Mouse (Mus musculus): Measurements from ENCODE around the gene Pigt. TPM values are rescaled to one million over a fixed set of nuclear protein-coding genes. Genes with fewer than 3 reads are reported as not detected.

Pigt gene
- polyA plus RNA-seq, 1 experiment from 2014 or later, result 66.8 TPM

DNA sequence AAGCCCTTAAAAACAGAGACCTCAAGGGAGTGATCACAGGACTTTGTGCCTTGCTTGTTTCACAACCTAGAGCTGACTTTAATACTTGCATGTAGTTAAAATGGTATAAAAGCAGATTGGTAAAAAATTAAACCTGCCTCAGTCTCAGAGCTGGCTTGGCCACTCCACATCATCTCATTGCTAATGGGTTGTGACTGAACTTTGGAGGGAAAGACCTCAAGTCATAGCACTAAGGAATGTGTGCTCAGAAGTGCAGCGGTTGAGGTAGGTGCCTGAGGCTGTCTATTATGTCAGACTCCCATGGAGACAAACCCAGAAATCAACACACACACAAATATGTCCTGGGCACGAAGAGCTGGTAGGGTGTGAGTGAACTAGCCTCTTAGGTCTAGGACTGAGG lies 46.4 kb downstream of the Pigt start:
- ATAC-seq (no peak), DNase-seq (ENCODE audit: low spot score) (no peak)
- Histone ChIP-seq H3K9me3 (replicated peaks; ENCODE audit: control insufficient read depth, low read length) (no peaks in the 10 kb centered on the region), H3K4me2 (ENCODE audit: low read length) (no peak overlapping the region), H3K27me3 (replicated peaks; ENCODE audit: control insufficient read depth, insufficient read depth, low read length) (no peaks in the 10 kb centered on the region), H3K9ac (ENCODE audit: low read length) (no peak overlapping the region), H3K27ac (ENCODE audit: low read depth, low read length) (no peak overlapping the region), H3K4me3 (ENCODE audit: low read depth, low read length) (no peak overlapping the region), H3K4me1 (ENCODE audit: control insufficient read depth, insufficient read depth, low read length) (no peaks in the 10 kb centered on the region), H3K36me3 (ENCODE audit: control insufficient read depth, insufficient read depth, low read length) (no peaks in the 10 kb centered on the region)
- 73% methylated on average over 2 of the region's 2 CpGs for whole genome bisulfite sequencing

DNA sequence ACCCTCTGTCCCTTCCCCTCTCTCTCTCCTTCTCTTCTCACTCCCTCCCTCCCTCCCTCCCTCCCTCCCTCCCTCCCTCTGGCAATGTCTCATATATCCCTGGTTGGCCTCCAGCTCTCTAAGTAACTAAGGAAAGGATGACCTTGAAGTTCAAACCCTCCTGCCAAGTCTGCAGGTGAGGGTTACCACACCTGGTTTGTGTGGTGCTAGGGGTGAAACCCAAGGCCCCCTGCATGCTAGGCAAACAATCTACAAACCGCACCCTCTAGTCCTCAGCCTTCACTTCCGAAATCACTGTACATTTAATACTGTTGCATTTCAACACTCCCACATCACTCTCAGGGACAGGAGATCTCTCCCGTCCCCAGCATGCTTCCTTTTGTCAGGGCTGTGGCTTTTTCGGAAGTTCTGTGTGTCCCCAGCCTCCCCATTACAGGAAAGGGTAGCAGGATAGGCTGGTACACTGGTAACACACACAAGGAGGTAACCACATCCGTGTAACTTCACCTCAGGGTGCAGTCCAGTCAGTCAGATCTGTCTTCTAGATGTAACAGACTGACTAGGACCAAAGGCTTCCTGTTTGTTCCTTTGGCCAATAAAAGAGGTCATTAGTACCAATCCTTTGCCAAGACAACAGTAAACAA lies 47.3 kb downstream of the Pigt start:
- Histone ChIP-seq H3K27ac (ENCODE audit: low read depth, low read length) (no peak overlapping the region), H3K36me3 (ENCODE audit: control insufficient read depth, insufficient read depth, low read length) (no peaks in the 10 kb centered on the region), H3K9me3 (replicated peaks; ENCODE audit: control insufficient read depth, low read length) (no peaks in the 10 kb centered on the region), H3K27me3 (replicated peaks; ENCODE audit: control insufficient read depth, insufficient read depth, low read length) (no peaks in the 10 kb centered on the region), H3K4me3 (ENCODE audit: low read depth, low read length) (no peak overlapping the region), H3K4me2 (ENCODE audit: low read length) (no peak overlapping the region), H3K9ac (ENCODE audit: low read length) (no peak overlapping the region), H3K4me1 (ENCODE audit: control insufficient read depth, insufficient read depth, low read length) (no peaks in the 10 kb centered on the region)
- 67% methylated on average over 5 of the region's 5 CpGs for WGBS
- DNase-seq (ENCODE audit: low spot score) (no peak), ATAC-seq (no peak)

DNA sequence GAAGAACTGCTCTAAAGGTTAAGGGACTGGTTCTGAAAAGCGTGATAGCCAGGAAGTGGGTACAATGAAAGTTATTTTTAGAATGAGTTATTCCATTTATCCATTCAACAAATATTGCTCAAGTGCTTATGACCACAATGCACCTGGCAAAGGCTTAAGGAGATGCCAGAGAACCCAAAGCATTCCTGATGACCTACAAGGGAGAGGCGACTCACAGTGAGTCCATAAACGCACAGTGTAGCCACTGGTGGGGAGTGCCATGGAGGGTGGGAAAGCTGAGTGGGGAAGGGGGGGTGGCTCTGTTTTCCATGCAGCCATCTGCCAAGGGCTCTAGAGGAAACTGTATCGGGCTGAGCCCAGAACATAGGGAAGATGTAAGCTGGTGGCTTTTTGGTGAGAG lies 52.0 kb downstream of the Pigt start:
- Histone ChIP-seq H3K9ac (ENCODE audit: low read length) (no peak overlapping the region), H3K4me1 (ENCODE audit: control insufficient read depth, insufficient read depth, low read length) (no peaks in the 10 kb centered on the region), H3K9me3 (replicated peaks; ENCODE audit: control insufficient read depth, low read length) (no peaks in the 10 kb centered on the region), H3K27ac (ENCODE audit: low read depth, low read length) (no peak overlapping the region), H3K4me3 (ENCODE audit: low read depth, low read length) (no peak overlapping the region), H3K4me2 (ENCODE audit: low read length) (no peak overlapping the region), H3K27me3 (replicated peaks; ENCODE audit: control insufficient read depth, insufficient read depth, low read length) (no peaks in the 10 kb centered on the region), H3K36me3 (ENCODE audit: control insufficient read depth, insufficient read depth, low read length) (no peaks in the 10 kb centered on the region)
- ATAC-seq, result no peak
- no peak for DNase-seq (ENCODE audit: low spot score)
- 50% methylated on average over 4 of the region's 4 CpGs for WGBS

DNA sequence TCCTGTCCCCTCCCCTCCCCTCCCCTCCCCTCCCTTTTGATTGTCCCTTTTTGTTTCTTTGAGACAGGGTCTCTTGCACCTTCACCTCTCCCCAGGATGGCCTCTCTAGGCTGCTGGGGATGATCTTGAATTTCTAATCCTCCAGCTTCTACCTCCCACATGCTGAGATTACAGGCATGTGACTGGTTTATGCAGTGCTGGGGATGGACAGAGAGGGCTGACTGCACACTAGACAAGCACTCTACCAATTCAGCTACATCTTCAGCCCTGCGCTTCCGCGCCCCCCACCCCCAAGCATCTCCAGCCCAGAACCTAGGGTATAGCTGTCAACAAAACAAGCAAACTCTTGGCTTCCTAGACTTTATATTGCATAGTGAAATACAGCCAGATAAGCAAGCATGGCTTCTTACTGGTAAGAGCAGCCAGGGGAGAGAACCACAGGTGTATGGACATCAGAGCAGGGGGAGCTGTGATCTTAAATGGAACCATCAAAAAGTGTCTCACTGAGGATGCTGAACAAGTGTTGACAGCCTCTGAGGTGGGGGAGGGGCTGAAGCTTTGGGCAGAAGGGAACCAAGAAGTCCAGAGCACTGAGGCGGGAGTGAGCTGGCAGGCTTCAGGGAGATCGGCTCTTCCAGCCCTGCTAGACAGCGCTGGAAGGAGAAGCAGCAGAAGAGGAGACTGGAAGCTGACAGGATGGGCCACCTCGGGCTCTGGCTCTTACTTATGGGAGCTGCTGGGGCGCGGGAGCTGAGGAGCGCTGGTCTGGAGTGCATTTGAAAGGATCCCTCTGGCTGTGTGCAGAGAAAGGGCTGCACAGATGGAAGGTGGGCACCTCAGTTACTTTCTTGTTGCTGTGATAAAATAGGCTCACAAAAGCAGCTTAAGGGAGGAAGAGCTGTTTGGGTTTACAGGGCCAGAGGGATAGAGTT lies 52.9 kb downstream of the Pigt start:
- Histone ChIP-seq H3K4me3 (ENCODE audit: low read depth, low read length) (no peak overlapping the region), H3K9ac (ENCODE audit: low read length) (0 out of 2 replicates have a peak overlapping the region, but pooled peaks have one; percentile 17), H3K36me3 (ENCODE audit: control insufficient read depth, insufficient read depth, low read length) (no peaks in the 10 kb centered on the region), H3K27ac (ENCODE audit: low read depth, low read length) (no peak overlapping the region), H3K4me1 (ENCODE audit: control insufficient read depth, insufficient read depth, low read length) (no peaks in the 10 kb centered on the region), H3K27me3 (replicated peaks; ENCODE audit: control insufficient read depth, insufficient read depth, low read length) (no peaks in the 10 kb centered on the region), H3K9me3 (replicated peaks; ENCODE audit: control insufficient read depth, low read length) (no peaks in the 10 kb centered on the region), H3K4me2 (ENCODE audit: low read length) (no peak overlapping the region)
- ATAC-seq (no peak), DNase-seq (ENCODE audit: low spot score) (no peak)
- 16% methylated on average over 10 of the region's 10 CpGs for WGBS

DNA sequence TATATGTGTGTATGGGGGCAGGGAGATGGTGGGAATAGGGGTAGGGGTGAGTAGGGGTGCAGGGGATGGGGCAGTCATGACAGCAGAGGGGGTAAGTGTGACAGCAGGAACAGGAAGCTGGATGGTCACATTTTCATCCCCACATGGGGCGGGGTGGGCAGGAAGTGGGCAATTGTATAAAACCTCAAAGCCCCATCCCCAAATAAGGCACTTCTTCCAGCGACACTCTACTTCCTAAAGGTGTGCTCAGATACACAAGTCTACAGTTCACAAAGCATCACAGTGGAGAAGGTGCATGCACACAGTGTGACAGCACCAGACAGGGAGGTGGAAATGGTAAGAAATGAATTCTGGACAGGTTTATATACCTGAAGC lies 53.6 kb downstream of the Pigt start:
- no peak for ATAC-seq
- WGBS, result 91% methylated on average over 2 of the region's 2 CpGs
- Histone ChIP-seq H3K27me3 (replicated peaks; ENCODE audit: control insufficient read depth, insufficient read depth, low read length) (no peaks in the 10 kb centered on the region), H3K4me2 (ENCODE audit: low read length) (no peak overlapping the region), H3K4me1 (ENCODE audit: control insufficient read depth, insufficient read depth, low read length) (no peaks in the 10 kb centered on the region), H3K9me3 (replicated peaks; ENCODE audit: control insufficient read depth, low read length) (no peaks in the 10 kb centered on the region), H3K36me3 (ENCODE audit: control insufficient read depth, insufficient read depth, low read length) (no peaks in the 10 kb centered on the region), H3K9ac (ENCODE audit: low read length) (no peak overlapping the region), H3K4me3 (ENCODE audit: low read depth, low read length) (no peak overlapping the region), H3K27ac (ENCODE audit: low read depth, low read length) (no peak overlapping the region)
- no peak for DNase-seq (ENCODE audit: low spot score)

DNA sequence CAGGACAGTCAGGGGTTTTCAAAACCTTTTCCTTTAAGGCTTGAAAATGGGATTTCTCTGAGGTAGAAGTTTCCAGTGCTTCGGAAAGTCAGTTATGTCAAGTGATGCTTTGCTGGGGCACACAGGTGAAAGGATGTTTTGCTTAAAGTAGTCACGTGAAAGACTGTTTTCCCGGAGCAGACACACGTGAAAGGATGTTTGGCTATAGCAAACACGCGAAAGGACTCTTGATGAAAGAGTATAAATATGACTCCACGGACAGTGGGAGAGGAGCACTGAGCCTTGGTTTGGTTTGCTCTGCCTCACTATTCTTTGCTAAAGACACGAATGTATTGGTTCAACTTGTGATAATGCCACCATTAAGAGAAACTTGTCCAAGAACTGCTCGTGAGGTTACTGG lies 54.2 kb downstream of the Pigt start:
- no peak overlapping the region for H3K9ac ChIP-seq (ENCODE audit: low read length)
- H3K4me2 ChIP-seq (ENCODE audit: low read length), result no peak overlapping the region
- H3K4me1 ChIP-seq (ENCODE audit: control insufficient read depth, insufficient read depth, low read length), result no peaks in the 10 kb centered on the region
- DNase-seq (ENCODE audit: low spot score), result no peak
- 93% methylated on average over 9 of the region's 9 CpGs for WGBS
- ATAC-seq, result no peak
- no peak overlapping the region for H3K27ac ChIP-seq (ENCODE audit: low read depth, low read length)
- H3K9me3 ChIP-seq (replicated peaks; ENCODE audit: control insufficient read depth, low read length), result no peaks in the 10 kb centered on the region
- no peak overlapping the region for H3K4me3 ChIP-seq (ENCODE audit: low read depth, low read length)
- no peaks in the 10 kb centered on the region for H3K36me3 ChIP-seq (ENCODE audit: control insufficient read depth, insufficient read depth, low read length)
- no peaks in the 10 kb centered on the region for H3K27me3 ChIP-seq (replicated peaks; ENCODE audit: control insufficient read depth, insufficient read depth, low read length)

Other genes starting within 250 kb of the Pigt start
- not detected in 2 replicates for gene Svs3b, start 240.9 kb upstream of the Pigt start, polyA plus RNA-seq (2014; fragmentation: Nextera tagmentation; extraction: Ambion mirVana)
- gene Svs4, start 219.1 kb upstream of the Pigt start, polyA plus RNA-seq (2014; fragmentation: Nextera tagmentation; extraction: Ambion mirVana), result not detected in 2 replicates
- not detected in 2 replicates for gene Svs3a, start 208.3 kb upstream of the Pigt start, polyA plus RNA-seq (2014; fragmentation: Nextera tagmentation; extraction: Ambion mirVana)
- not detected in 2 replicates for gene Svs6, start 180.8 kb upstream of the Pigt start, polyA plus RNA-seq (2014; fragmentation: Nextera tagmentation; extraction: Ambion mirVana)
- gene Svs5, start 164.8 kb upstream of the Pigt start, polyA plus RNA-seq (2014; fragmentation: Nextera tagmentation; extraction: Ambion mirVana), result not detected in 2 replicates
- not detected in 2 replicates for gene Slpi, start 108.4 kb upstream of the Pigt start, polyA plus RNA-seq (2014; fragmentation: Nextera tagmentation; extraction: Ambion mirVana)
- gene Rbpjl, start 94.4 kb upstream of the Pigt start, polyA plus RNA-seq (2014; fragmentation: Nextera tagmentation; extraction: Ambion mirVana), result 0.06 TPM in 1 of 2 replicates, not detected in the other
- 0.08 and 0.10 TPM in 2 replicates for gene Matn4, start 92.4 kb upstream of the Pigt start, polyA plus RNA-seq (2014; fragmentation: Nextera tagmentation; extraction: Ambion mirVana)
- gene Sdc4, start 53.6 kb upstream of the Pigt start, polyA plus RNA-seq (2014; fragmentation: Nextera tagmentation; extraction: Ambion mirVana), result 3.9 and 4.2 TPM in 2 replicates
- 76.3 and 86.6 TPM in 2 replicates for gene Sys1, start 40.6 kb upstream of the Pigt start, polyA plus RNA-seq (2014; fragmentation: Nextera tagmentation; extraction: Ambion mirVana)
- gene Gm20458, start 36.6 kb upstream of the Pigt start, polyA plus RNA-seq (2014; fragmentation: Nextera tagmentation; extraction: Ambion mirVana), result 6.2 and 8.9 TPM in 2 replicates
- not detected in 2 replicates for gene Trp53tg5, start 23.8 kb upstream of the Pigt start, polyA plus RNA-seq (2014; fragmentation: Nextera tagmentation; extraction: Ambion mirVana)
- 3.5 and 4.9 TPM in 2 replicates for gene Dbndd2, start 11.4 kb upstream of the Pigt start, polyA plus RNA-seq (2014; fragmentation: Nextera tagmentation; extraction: Ambion mirVana)
- gene Wfdc2, start 64.9 kb downstream of the Pigt start, polyA plus RNA-seq (2014; fragmentation: Nextera tagmentation; extraction: Ambion mirVana), result 5.2 and 5.8 TPM in 2 replicates
- not detected in 2 replicates for gene Spint3, start 75.9 kb downstream of the Pigt start, polyA plus RNA-seq (2014; fragmentation: Nextera tagmentation; extraction: Ambion mirVana)
- gene Wfdc6a, start 87.9 kb downstream of the Pigt start, polyA plus RNA-seq (2014; fragmentation: Nextera tagmentation; extraction: Ambion mirVana), result not detected in 2 replicates
- gene Eppin, start 96.1 kb downstream of the Pigt start, polyA plus RNA-seq (2014; fragmentation: Nextera tagmentation; extraction: Ambion mirVana), result not detected in 2 replicates
- not detected in 2 replicates for gene Wfdc6b, start 116.0 kb downstream of the Pigt start, polyA plus RNA-seq (2014; fragmentation: Nextera tagmentation; extraction: Ambion mirVana)
- gene Wfdc8, start 116.1 kb downstream of the Pigt start, polyA plus RNA-seq (2014; fragmentation: Nextera tagmentation; extraction: Ambion mirVana), result not detected in 2 replicates
- gene Wfdc16, start 141.3 kb downstream of the Pigt start, polyA plus RNA-seq (2014; fragmentation: Nextera tagmentation; extraction: Ambion mirVana), result not detected in 2 replicates
- not detected in 2 replicates for gene Wfdc10, start 158.5 kb downstream of the Pigt start, polyA plus RNA-seq (2014; fragmentation: Nextera tagmentation; extraction: Ambion mirVana)
- not detected in 2 replicates for gene Wfdc9, start 159.1 kb downstream of the Pigt start, polyA plus RNA-seq (2014; fragmentation: Nextera tagmentation; extraction: Ambion mirVana)
- not detected in 2 replicates for gene Wfdc11, start 176.6 kb downstream of the Pigt start, polyA plus RNA-seq (2014; fragmentation: Nextera tagmentation; extraction: Ambion mirVana)
- not detected in 2 replicates for gene Wfdc13, start 187.6 kb downstream of the Pigt start, polyA plus RNA-seq (2014; fragmentation: Nextera tagmentation; extraction: Ambion mirVana)
- gene Spint4, start 201.0 kb downstream of the Pigt start, polyA plus RNA-seq (2014; fragmentation: Nextera tagmentation; extraction: Ambion mirVana), result not detected in 2 replicates
- gene Spint5, start 217.8 kb downstream of the Pigt start, polyA plus RNA-seq (2014; fragmentation: Nextera tagmentation; extraction: Ambion mirVana), result not detected in 2 replicates
- 0.35 and 0.77 TPM in 2 replicates for gene Wfdc3, start 248.4 kb downstream of the Pigt start, polyA plus RNA-seq (2014; fragmentation: Nextera tagmentation; extraction: Ambion mirVana)
- 62.2 and 64.9 TPM in 2 replicates for gene Dnttip1, start 248.5 kb downstream of the Pigt start, polyA plus RNA-seq (2014; fragmentation: Nextera tagmentation; extraction: Ambion mirVana)

All from forebrain, embryonic 14.5 days (tissue).